Mouse (Mus musculus): ENCODE measurements around the gene Trp53i11.
A peak's percentile ranks its signal among the peaks of the same experiment; 100 is the strongest.

Trp53i11 gene

DNA sequence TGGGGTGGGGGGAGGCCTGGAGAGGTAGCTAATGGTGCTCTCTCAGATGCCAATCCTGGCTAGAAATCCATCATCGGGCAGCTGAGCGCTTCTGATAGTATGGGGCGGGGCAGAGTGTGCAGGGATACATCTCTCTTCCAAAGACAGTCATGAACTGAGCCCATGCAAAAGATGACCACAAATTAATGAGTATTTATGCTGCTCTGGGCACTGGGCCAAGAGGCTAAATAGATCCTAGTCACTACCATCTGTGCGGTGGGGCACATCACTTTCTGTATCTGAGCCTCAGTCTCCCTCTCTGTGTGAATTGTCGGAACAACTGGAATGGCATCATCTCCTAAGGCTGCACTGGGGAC is 16.5 kb upstream of the Trp53i11 start:
- no peak for DNase-seq (ENCODE audit: inconsistent age in 2 of 2, low spot score in 1 of 2)

DNA sequence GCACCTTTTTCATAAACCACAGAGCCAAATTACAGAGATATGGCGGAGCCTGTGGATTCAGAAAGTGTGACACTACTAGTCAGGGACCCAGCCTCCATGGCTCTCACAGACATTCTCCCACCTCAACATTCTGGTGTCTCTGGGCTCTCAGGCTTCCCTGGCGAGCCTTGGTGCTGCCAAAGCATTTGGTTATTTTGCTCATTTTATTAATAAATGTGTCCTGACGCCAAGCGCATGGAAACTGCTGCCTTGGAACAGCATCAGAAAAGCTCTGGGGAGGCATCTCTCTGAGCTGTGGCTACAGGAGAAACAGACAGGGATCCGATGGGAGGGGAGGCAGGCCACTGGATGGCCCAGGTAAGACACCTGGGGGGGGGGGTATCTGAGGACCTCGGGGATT is 15.4 kb upstream of the Trp53i11 start:
- no peak for DNase-seq (ENCODE audit: inconsistent age in 2 of 2, low spot score in 1 of 2)

DNA sequence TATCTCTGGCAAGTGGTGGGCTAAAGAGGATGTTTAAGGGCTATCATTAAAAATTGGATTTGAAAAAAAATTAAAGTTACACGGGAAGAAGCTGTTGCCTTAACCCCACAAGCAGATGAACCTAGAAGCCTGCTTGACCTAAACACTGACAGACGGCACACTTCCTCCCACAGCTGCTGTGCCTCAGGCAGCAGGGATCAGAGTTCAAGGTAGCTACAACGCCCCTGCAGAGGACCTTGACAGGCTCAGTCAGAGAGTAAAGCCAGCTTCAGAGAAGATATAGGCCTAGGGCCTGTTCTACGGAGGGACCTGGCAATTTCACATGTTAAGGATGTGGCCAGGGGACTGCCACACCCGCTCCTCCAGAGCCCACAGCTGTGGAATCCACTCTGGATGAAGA is 14.9 kb upstream of the Trp53i11 start:
- peak in 1 of 2 experiments; percentile 25 for DNase-seq (ENCODE audit: inconsistent age in 2 of 2, low spot score in 1 of 2)

DNA sequence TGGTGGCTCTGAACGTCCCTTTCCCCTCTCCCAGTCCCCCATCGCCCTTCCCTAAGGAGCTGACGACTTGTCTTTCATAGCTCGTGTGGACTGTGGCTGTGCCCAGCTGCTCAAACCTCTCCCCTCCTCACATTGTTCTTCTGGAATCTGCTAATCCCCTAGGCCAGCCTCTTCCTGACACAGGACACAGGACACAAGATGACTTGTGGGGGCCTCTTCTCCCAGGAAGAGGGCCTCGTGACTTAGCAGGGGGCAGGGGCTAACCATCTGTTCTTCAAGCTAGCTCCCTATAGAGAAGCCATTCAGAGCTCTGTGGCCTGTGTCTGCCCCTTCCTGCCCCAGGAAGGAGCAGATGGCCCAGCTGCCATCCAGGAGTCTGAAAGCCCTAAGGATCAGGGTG is 13.2 kb upstream of the Trp53i11 start:
- DNase-seq (ENCODE audit: inconsistent age in 2 of 2, low spot score in 1 of 2): no peak

DNA sequence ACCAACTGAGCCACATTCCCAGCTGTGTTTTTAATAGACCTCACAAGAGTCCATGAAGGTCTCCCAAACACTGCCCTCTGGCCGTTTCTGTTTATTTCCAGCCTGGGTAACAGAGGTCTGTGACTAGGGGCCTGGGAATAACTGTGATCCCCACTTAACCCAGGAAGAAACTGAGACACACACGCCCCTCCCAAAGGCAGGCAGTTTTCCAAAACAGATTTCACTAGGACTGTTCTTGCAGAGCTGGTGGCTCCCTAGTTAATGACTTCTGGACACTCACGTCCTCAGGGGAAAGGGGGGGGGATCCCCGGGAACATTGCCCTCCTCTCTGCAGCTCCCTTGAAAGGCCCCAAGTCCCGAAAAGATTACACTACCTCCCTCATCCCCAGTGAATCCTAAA is 12.1 kb upstream of the Trp53i11 start:
- DNase-seq (ENCODE audit: inconsistent age in 2 of 2, low spot score in 1 of 2): peak in 1 of 2 experiments; percentile 32

DNA sequence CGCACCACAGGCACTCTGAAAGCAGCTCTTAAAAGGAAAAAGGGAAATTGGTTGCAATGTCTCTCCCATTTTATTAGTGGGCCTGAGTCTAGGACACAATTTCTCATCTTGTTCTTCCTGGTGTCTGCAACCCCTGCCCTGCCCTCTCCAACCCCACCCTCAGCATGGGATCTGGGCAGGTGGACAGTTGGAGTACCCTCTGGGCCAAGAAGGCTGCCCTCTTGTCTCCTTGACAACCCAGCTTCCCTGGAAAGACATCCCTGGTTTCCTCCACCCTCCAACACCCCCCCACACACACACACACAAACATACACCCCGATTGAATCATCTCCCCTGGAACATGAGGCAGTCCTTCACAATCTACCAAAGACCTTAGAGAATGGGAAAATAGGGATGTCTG is 11.6 kb upstream of the Trp53i11 start:
- DNase-seq (ENCODE audit: inconsistent age in 2 of 2, low spot score in 1 of 2): no peak

DNA sequence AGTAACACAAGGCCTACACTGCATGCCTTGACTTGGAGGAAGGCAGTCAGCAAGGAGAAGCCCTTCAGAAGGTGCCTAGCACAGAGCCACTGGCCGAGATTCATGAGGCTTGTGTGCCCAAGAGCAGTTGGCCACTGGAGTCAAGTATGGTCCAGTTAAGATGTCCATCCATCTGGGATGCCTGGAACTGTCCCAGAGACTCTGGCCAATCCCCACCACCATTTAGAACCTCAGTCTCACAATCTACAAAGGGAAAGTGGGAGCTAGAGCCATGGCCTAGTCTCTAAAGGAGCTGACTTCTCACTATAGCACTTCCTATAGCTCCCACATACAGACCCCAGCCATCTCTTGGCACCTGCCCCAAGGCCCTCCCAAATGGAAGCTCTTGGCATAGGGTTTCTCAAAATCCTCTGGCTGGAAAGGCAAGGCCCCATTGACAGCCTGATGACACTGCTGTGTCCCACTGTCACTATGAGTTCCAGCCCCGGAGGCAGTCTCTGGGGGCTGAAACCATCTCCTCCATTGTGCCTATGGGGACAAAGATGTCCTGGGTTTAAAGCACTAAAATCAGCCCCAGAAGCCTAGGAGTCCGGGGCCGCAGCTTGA is 11.1 kb upstream of the Trp53i11 start:
- peak in 1 of 2 experiments; percentile 20 for DNase-seq (ENCODE audit: inconsistent age in 2 of 2, low spot score in 1 of 2)

DNA sequence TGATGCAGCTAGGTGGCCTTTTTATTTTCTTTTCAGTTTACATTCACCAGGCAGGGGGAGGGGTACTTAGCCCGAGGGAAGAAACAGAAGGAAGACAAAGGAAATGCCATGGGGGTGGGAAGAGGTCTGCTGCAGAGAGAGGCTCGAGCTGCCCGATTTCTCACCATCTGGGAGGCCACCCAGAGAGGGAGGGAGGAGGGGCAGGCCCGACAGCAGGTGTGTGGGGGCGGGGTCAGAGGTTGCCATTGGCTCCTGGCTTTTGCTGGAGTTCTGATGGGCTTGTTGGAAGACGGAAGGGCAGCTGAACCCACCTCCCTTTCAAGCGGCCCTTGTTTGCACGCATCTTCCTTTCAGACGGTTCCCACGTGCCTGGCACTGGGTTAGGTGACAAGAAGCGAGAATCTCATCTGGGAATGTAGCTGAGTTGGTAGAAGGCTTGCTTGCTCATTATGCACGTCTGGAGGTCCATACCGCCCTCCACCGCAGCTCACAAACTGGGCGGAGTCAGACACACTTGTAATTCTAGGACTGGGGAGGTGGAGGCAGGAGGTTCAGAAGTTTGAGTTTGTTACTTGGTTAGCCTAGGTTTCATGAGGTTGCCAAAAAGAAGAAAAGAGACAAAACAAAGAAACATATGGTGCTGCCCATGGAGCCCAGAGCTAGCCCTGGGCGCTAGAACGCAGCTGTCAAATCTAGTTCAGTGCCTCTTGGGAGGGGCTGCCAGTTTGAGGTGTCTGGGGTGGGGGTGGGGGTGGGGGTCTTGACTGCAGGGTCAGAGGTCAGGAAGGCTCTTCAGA is 10.3 kb upstream of the Trp53i11 start:
- peak in 1 of 2 experiments; percentile 21 for DNase-seq (ENCODE audit: inconsistent age in 2 of 2, low spot score in 1 of 2)

DNA sequence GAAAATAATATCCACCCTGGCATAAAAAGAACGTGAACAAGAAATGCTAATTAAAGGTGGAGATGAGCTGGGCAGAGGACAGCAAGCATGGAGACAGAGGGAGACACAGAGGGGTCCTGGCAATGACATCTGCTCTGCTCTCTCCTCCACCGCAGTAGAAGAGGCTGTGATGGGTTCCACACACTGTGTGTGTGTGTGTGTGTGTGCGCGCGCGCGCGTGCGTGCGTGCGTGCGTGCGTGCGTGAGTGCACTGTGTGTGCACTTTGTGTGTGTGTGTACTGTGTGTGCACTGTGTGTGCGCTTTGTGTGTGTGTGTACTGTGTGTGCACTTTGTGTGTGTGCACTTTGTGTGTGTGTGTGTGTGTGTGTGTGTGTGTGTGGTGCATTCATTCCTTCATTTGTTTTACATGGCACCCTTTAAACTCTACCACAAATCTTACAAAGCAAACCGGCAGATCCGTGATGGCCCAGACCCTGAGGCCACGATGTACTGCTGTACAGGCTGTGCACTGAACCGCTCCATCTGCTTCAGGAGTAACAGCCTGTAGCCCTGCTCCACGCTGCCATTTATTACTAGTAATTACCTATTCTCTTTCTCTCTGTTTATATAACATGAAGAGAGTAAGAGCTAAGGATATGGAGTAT is 9.6 kb upstream of the Trp53i11 start:
- DNase-seq (ENCODE audit: inconsistent age in 2 of 2, low spot score in 1 of 2): peak in 1 of 2 experiments; percentile 20

DNA sequence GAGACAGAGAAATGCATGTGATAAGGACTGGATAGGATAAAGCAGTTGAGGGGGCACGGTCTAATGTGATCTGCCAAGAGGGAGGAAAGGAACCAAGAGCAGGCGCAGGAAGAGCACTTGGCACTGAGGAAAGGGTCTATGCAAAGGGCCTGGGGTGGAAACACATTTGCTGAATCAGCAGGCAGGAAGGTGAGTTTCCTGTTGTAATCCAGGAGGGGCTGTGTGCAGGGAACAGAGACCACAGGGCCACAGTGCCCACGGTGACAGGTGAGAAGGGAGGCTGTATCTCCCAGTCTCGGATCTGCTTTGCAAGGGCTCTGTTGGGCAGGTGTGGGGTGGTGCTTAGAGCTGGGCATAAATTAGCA is 9.1 kb upstream of the Trp53i11 start:
- no peak for DNase-seq (ENCODE audit: inconsistent age in 2 of 2, low spot score in 1 of 2)

DNA sequence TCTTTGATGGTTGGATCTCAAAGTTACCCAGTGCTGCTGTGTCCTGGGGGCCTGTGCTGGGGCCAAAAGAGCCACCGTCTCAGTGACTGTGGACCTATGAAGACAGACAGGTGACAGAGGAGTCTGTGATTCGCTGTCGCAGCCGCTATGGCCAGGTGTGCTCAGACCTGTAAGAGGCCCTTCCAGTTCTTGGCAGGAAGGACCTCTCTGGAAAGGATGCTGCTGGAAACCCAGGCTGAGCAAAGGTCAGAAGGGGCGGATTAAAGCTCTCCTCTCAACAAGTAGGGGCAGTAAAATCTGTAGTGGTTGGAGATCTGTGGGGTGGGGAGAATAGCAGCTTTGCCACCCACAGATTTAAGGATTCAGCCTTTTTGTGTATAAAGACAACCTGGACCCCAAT is 7.7 kb upstream of the Trp53i11 start:
- peak in 1 of 2 experiments; percentile 41 for DNase-seq (ENCODE audit: inconsistent age in 2 of 2, low spot score in 1 of 2)

DNA sequence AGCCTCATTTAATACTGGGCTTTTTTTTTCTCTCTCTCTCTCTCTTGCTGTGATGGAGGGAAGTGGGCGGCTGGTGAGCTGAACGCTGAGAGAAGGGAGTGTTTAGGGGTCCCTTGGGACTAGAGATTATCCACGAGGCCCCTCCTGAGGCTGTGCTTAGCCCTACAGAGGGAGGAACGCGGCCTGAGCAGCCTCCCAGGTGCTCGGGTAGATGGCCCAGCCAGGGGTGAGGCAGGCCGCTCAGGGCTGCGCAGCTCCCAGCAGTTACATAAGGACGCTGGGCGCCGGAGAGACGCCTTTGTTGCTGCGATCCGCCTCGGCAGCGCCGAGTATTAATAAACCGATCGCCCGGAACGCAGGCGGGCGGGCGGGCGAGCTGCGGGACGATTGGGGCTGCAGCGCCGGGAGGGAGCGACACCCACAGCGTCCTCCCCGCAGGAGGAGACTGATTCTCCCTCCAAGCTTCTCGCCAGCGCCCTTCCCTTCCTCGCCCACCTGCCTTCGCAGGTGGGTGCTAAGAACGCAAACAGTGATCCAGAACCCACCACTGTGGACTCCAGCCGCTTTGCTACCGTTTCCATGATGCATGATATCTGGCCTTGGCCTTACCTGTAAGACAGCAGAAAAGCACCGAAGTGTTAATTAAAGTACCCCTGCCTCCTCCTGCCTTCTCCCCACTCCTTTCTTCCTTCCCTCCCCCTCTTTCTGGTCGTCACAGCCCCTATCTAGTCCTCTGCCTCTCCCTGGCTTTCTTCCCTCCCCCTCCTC is 7.1 kb upstream of the Trp53i11 start:
- peak; percentile 67 to 76 for DNase-seq (ENCODE audit: inconsistent age in 2 of 2, low spot score in 1 of 2)

DNA sequence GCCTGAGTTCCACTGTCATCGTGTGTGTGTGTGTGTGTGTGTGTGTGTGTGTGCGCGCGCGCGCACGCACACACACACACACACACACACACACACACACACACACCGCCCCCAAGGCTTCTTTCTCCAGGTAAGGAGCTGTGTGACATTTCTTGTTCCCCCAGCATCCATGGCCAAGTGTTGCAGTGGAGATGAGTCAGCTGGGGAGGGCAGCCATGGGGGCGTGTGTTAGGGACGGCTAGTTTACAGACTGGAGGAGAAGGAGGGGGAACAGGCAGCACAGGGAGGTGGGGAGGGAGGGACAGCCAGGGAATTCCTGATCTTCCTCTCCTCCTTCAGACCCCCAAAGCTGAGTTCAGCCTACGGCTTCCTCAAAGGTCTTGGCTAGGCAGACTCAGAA is 4.5 kb upstream of the Trp53i11 start:
- peak; percentile 52 to 66 for DNase-seq (ENCODE audit: inconsistent age in 2 of 2, low spot score in 1 of 2)

DNA sequence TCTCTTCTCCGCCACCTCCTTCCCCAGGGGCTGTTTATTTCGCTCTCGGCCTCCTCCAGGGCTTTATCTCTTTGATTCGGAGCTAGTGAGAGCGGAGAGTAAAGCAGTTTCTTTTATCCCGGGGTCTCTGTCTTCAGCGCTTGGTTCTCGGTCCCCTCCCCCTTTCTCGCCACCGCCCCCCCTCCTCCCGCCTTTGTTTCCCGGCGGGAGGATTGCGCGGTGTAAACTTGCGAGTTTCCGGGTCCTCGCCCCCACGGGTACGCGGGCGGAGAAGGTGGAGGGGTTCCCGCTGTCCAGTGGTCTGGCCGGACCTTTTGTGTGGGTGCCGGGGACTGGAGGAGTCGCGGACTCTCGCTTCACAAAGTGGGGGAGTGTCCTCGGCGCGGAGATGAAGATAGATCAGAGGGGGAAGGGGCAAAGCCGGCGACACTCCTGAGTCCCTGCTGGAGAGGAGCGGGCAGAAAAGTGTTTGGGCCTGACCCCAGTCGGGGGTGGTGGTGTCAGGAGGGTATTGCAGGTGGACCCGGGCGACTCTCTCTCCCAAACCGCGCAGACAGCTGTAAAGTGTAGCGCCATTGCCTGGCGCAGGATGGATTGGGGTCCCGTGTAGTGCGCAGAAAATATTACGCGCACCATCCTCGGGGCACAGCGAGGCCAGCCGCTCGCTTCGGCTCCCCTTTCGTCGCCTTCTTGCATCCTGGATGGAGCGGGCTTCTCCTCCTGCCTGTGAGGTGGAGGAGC is 842 bp downstream of the Trp53i11 start:
- peak; percentile 57 to 87 for DNase-seq (ENCODE audit: inconsistent age in 2 of 2, low spot score in 1 of 2)

DNA sequence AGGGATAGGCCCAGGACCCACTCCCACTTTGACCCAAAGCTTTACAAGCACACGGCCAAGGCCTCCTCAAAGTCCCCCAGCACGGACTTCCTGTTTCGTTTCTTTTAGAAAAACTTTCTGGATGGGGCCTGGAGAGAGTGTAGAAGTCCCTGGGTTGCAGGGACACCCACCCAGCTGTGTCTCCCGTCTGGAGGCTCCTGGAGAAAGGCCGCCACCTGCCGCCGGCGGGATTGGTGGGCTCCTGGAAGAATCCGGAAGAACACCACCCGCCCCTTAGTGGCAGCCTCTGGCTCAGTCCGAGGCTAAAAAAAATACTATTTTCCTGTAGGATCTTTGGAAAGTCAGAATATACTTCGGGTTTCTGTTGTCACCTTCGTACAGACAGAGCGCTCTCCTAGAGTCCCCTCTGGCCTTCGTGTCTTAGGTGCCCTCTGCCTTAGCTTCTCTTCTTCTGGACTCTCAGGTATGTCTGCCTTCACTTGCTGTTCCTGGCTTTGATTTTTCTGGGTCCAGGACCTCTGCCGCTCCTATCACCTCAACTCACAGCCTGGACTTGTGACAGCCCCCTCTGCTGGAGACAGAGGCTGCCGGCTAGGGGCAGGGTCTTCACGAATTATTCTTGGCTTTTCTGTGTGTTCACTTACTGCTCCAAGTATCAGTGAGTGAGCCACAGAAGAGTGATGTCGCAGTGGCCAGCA is 1.6 kb downstream of the Trp53i11 start:
- peak in 1 of 2 experiments; percentile 68 for DNase-seq (ENCODE audit: inconsistent age in 2 of 2, low spot score in 1 of 2)

DNA sequence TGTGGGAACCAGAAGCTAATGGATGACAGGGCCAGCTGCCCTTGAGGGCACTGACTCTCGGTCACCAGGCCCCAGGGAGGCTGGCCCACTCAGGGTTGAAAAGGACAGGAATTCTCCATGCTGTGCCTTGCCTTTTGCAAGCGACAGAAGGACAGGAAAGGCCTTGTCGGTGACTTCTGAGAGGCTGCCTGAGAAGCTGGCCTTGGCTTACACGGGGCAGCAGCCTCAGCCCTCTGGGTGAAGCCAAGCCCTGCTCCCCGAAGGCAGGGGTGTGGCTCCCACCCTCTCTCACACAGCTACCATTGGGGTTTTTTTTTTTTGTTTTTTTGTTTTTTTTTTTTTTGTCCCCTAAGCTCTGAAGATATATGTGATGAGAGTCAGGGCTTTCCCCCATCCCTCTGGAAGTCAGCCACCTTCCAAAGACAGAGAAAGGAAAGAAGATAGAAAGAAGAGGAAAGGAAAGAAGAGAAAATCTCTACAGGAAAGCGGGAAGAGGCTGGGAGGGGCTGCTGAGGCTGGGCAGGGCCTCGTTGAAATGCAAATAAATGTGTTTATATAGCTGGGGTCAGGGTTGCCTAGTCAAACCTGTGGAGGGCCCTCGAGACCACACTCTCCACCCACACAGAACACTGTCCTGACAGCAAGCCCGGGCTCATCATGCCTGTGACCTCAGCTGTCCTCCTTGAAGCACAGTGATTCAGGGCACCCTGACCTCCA is 3.6 kb downstream of the Trp53i11 start:
- DNase-seq (ENCODE audit: inconsistent age in 2 of 2, low spot score in 1 of 2): peak; percentile 87 to 94

DNA sequence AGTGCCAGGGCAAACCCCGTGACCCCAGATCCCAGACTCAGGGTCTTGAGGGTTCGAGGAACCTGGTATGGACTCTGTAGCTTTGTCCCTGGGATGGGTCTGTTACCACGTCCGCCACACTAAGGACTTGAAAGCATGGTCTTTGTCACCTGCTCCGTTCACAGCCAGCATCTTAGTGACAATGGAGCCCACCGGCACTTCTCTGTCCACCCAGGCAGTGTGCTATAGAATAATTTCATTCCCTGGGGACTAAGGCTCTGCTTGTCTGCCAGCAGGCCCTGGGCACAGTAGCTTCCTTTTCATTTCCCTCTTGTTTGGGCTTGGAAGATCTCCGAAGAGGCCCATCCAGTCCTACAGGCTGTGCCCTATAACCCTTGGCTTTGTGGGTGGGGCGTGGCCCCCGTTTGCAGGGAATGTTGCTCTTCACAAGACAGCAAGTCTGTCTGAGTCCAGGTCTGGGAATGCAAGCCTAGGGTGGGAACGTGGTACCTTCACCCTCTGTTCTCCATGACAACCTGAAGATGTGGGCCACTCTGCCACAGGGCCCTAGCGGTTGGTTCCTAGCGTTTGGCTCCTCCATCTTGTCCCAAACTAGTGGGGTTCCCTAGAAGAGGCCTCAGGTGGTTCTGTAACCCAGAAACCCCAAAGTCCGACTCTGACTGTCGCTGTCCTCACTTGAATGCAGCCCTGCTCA is 4.3 kb downstream of the Trp53i11 start:
- DNase-seq (ENCODE audit: inconsistent age in 2 of 2, low spot score in 1 of 2): peak in 1 of 2 experiments; percentile 79

DNA sequence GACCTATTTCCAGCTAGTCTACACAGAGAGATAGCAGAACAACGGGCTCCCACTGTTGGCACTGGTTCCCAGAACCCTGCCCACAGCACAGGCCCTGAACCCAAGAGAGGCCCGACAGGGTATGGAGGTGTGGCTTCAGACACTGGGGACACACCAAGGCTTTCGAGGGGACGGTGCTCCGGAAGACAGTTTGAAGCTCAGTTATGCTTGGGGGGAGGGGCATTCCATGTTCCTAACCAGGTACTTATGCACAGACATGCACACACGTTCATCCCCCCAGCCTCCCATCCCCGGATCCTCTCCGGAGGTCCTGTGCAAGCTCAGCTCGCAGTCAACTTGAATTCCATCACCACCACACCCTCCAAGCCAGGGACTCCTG is 4.8 kb downstream of the Trp53i11 start:
- peak in 1 of 2 experiments; percentile 37 for DNase-seq (ENCODE audit: inconsistent age in 2 of 2, low spot score in 1 of 2)

DNA sequence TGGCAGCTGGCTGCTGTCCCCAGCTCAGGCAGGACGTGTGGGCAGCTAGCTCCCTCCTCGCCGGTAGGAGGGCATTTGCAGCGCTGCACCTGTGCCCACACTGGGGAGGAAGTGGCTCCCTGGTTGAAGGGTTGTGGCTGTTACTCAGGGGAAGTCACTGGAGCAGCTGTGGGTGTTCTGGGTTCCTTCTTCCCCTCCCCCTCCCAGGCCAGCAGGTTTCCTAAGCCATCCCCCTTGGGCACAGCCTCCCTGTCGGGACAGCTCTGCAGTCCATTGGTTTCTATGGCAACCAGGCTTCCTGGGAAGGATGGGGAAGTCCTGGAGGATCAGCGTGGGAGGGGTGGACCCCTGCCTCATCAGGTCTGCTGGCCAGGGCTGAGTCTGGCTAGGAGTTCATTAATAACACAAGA is 5.3 kb downstream of the Trp53i11 start:
- DNase-seq (ENCODE audit: inconsistent age in 2 of 2, low spot score in 1 of 2): peak; percentile 35 to 70

Measured in adrenal gland, adult (tissue).